Mouse (Mus musculus) stomach, postnatal 0 days (tissue): ENCODE measurements at regions not wholly inside any gene's neighbourhood (a gene's known extent, or its start where the extent isn't known, plus 50 kb on each side); places are given as distances from the start of the nearest gene placed in this dataset.
A peak's percentile ranks its signal among the peaks of the same experiment; 100 is the strongest.

Experiments used
- ATAC-seq: fragments of 200-750 bp; cut with Nextera tagmentation; 2 replicates; pipeline ENCODE4 v1.8.0; 2017; ENCODE audit not compliant: low FRiP score, low TSS enrichment
- DNase-seq: peaks from one replicate; pipeline ENCODE4 v3.0.0-alpha.2; 2016; ENCODE audit warnings: low spot score
- H3K27ac ChIP-seq: fragments of 300-500 bp; sonication (generic); replicated peaks from 2 replicates; pipeline ENCODE4 v1.5.1; 2014; ENCODE audit warnings: mild to moderate bottlenecking, control low read depth
- H3K27me3 ChIP-seq: fragments of 300-500 bp; sonication (generic); 2 replicates; pipeline ENCODE4 v1.6.1; 2014; ENCODE audit warnings: low read length; ENCODE audit not compliant: control insufficient read depth, insufficient read depth
- H3K36me3 ChIP-seq: fragments of 300-500 bp; sonication (generic); 2 replicates; pipeline ENCODE4 v1.6.1; 2014; ENCODE audit warnings: low read length, mixed read lengths; ENCODE audit not compliant: control insufficient read depth, insufficient read depth
- H3K4me1 ChIP-seq: fragments of 300-500 bp; sonication (generic); replicated peaks from 2 replicates; pipeline ENCODE4 v1.6.1; 2014; ENCODE audit warnings: antibody characterized with exemption; ENCODE audit not compliant: control insufficient read depth, insufficient read depth
- H3K4me2 ChIP-seq: fragments of 300-500 bp; sonication (generic); replicated peaks from 2 replicates; pipeline ENCODE4 v1.6.1; 2014; ENCODE audit warnings: low read depth, mild to moderate bottlenecking, control low read depth, moderate library complexity
- H3K4me3 ChIP-seq: fragments of 300-500 bp; sonication (generic); 2 replicates; pipeline ENCODE4 v1.5.1; 2014; ENCODE audit warnings: low read depth, low read length, control low read depth
- H3K9ac ChIP-seq: fragments of 300-500 bp; sonication (generic); 2 replicates; pipeline ENCODE4 v1.6.1; 2014; ENCODE audit warnings: mild to moderate bottlenecking, low read length, control low read depth, mixed read lengths
- H3K9me3 ChIP-seq: fragments of 300-500 bp; sonication (generic); 2 replicates; pipeline ENCODE4 v1.6.1; 2016; ENCODE audit warnings: low read length; ENCODE audit not compliant: control insufficient read depth
- CTCF ChIP-seq: IDR thresholded peaks from 2 replicates; pipeline ENCODE4 v1.5.1; 2016; ENCODE audit warnings: antibody characterized with exemption, low read depth, mild to moderate bottlenecking, moderate library complexity
- EP300 ChIP-seq: optimal IDR thresholded peaks from 2 replicates; pipeline ENCODE3; 2016; ENCODE audit warnings: antibody characterized with exemption
- whole genome bisulfite sequencing: fragments of 180-500 bp; shearing (Covaris S2); extraction: QIAGEN DNeasy Blood & Tissue Kit; methylation state at CpG from one replicate; pipeline ENCODE4 v1.1.7; 2014; 5-methylcytosine and 5-hydroxymethylcytosine counted together

GRCm38 (mm10) chrX:12249071-12249470, 88.9 kb upstream of the Bcor start:
- no peaks in the 10 kb centered on the region for H3K27me3 ChIP-seq
- WGBS = 52% methylated on average over 4 of the region's 4 CpGs
- no peaks in the 10 kb centered on the region for H3K4me1 ChIP-seq
- DNase-seq (no peak), ATAC-seq (no peak)
- H3K9me3 ChIP-seq = no peaks in the 10 kb centered on the region
- no peak for TF ChIP-seq CTCF
- no peaks in the 10 kb centered on the region for H3K36me3 ChIP-seq
- no peak overlapping the region for H3K9ac ChIP-seq
- no peak overlapping the region for H3K4me3 ChIP-seq
- H3K4me2 ChIP-seq = no peak overlapping the region
- H3K27ac ChIP-seq = no peak overlapping the region

DNA sequence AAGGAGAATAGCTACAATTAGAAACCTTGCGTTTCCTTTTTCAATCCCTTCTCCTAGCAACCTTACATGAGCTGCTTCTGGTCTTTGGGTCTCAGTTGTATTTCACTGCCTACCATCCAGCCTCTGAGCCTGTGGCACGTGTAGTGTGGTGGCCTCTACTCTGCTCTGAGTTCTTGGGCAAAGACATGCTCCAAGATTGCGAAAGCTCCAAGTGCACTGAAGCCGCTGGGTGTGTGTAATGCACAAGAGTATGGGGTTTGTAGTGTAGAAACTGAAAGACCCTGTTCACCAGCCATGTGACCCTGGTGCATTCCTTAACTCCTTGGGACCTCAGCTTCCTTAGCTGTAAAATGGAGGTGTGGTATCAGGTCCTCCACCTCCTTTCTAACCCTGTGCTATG, 89.8 kb upstream of the Bcor start:
- Histone ChIP-seq H3K4me3 (no peak overlapping the region), H3K27me3 (no peaks in the 10 kb centered on the region), H3K27ac (no peak overlapping the region), H3K9me3 (no peaks in the 10 kb centered on the region), H3K4me2 (no peak overlapping the region), H3K36me3 (no peaks in the 10 kb centered on the region), H3K4me1 (no peaks in the 10 kb centered on the region), H3K9ac (no peak overlapping the region)
- WGBS = 81% methylated on average over 4 of the region's 4 CpGs
- no peak for TF ChIP-seq CTCF
- no peak for TF ChIP-seq EP300
- DNase-seq (no peak), ATAC-seq (no peak)

GRCm38 (mm10) chrX:12251853-12252679, 91.9 kb upstream of the Bcor start:
- H3K4me1 ChIP-seq = no peaks in the 10 kb centered on the region
- ATAC-seq (peak; percentile 88), DNase-seq (peak; percentile 77)
- peak overlapping the region; percentile 56 for H3K4me2 ChIP-seq
- TF ChIP-seq CTCF (peak; percentile 73), EP300 (no peak)
- H3K9me3 ChIP-seq = no peaks in the 10 kb centered on the region
- H3K9ac ChIP-seq = peak overlapping the region; percentile 38; the same call in 1 of the 2 replicates
- H3K27ac ChIP-seq = no peak overlapping the region
- 12% methylated on average over 32 of the region's 32 CpGs for WGBS
- no peaks in the 10 kb centered on the region for H3K27me3 ChIP-seq
- H3K36me3 ChIP-seq = no peaks in the 10 kb centered on the region
- peak overlapping the region; percentile 27 for H3K4me3 ChIP-seq

DNA sequence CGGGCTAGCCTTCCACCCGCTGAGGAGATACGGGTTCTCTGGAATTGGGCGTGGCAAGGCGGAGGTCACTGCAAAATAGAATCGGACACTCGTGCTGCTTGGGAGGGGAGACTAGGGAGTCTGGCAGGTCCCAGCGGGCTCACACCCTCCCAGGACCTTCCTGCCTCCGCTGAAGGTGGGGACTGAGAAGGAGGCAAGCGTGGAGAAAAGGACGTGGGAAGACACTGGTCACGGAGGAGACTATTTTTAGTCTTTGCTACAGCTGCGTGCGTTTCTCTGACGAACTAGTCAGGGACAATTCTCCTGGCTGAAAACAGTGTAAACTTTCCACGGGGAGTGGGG, 92.5 kb upstream of the Bcor start:
- Histone ChIP-seq H3K27ac (no peak overlapping the region), H3K9ac (peak overlapping the region; percentile 38; the same call in 1 of the 2 replicates), H3K4me2 (peak overlapping the region; percentile 56), H3K36me3 (no peaks in the 10 kb centered on the region), H3K27me3 (no peaks in the 10 kb centered on the region), H3K9me3 (no peaks in the 10 kb centered on the region), H3K4me1 (no peaks in the 10 kb centered on the region), H3K4me3 (peak overlapping the region; percentile 27)
- DNase-seq (no peak), ATAC-seq (no peak; the same call in 1 of the 2 replicates)
- 5% methylated on average over 15 of the region's 16 CpGs for WGBS
- TF ChIP-seq EP300 (no peak), CTCF (no peak)

- no peak for TF ChIP-seq EP300
- no peak for TF ChIP-seq CTCF
- H3K9ac ChIP-seq = no peak overlapping the region
- DNase-seq = no peak
- H3K27ac ChIP-seq = no peak overlapping the region
- no peak overlapping the region for H3K4me3 ChIP-seq
- H3K36me3 ChIP-seq = no peaks in the 10 kb centered on the region
- 65% methylated on average over 8 of the region's 8 CpGs for WGBS
- no peak for ATAC-seq
- no peak overlapping the region for H3K4me2 ChIP-seq
- H3K9me3 ChIP-seq = no peaks in the 10 kb centered on the region
- H3K4me1 ChIP-seq = no peaks in the 10 kb centered on the region
- no peaks in the 10 kb centered on the region for H3K27me3 ChIP-seq
Measured at GRCm38 (mm10) chrX:12256758-12257157, 96.6 kb upstream of the Bcor start.

DNA sequence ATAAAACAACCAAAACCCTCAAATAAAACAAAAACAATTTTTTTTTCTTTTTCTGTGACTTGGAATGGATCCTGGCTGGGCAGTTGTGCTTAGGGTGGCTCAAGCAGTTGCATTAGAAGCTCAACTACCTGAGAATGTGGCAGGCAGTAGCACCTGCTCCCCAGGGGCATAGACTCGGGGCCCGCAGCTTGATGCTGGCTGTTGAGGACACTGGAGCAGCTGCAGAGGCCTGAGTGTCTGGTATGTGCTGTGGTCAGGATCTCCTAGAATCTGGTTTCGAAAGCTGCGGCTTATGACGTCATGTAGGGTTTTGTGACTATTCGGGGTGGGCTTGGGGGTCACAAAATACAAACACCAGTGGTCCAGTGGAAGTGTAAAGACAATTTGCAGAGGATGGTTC, 103.7 kb upstream of the Bcor start:
- Histone ChIP-seq H3K9ac (no peak overlapping the region), H3K4me3 (no peak overlapping the region), H3K36me3 (no peaks in the 10 kb centered on the region), H3K9me3 (no peaks in the 10 kb centered on the region), H3K4me2 (no peak overlapping the region), H3K4me1 (no peaks in the 10 kb centered on the region), H3K27me3 (no peaks in the 10 kb centered on the region), H3K27ac (no peak overlapping the region)
- TF ChIP-seq CTCF = no peak
- no peak for TF ChIP-seq EP300
- 82% methylated on average over 6 of the region's 6 CpGs for WGBS
- no peak for DNase-seq
- ATAC-seq = no peak
